Mouse (Mus musculus): ENCODE measurements around the gene Lias.

DNA sequence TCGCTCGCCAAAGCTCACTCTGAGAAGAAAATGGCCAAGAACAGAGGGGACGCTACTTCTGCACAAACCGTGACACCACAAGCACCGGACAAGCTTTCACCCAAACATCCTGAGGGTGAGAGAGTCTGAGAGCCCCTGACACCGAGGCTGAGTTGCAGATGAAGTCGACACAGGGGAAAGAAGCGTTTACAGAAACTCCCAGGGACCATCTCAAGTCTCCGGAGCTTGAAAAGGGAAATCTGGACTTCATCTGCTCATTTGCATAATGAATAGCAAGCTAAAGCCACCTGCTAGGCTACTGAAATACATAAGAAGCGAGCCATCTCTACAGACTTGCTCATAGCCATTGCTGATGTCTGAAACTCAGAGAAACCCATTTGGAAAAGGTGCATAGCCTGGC is 27.8 kb downstream of the Lias start:
- TF ChIP-seq CTCF (IDR thresholded peaks at IDR 0.05; ENCODE audit: control insufficient read depth, insufficient read depth, insufficient replicate concordance, low read depth, low read length) (no peak), POLR2A (IDR thresholded peaks at IDR 0.05; ENCODE audit: control insufficient read depth, low read depth, low read length) (no peak)

Data from testis, adult 2 months (tissue).